Comparison of ENCODE assay signal across 19 mouse cellular contexts in the genomic region with DNA sequence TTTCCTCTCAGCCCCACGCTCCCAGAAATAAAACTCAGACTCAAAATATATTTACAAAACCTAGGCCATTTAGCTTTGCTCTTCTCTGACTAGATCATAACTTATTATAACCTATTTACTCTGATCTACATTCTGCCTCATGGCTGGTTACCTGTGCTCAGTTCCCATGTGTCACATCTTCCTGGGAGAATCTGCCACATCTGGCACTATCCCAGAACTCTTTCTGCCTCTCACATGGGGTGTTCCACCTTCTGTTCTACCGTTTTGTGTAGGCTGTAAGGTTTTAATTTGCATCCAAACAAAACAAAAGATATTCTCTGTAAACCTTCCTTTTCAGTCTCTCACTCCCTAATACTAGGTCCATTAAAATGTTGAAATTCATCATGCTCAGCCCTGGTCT.
DNase-seq lines count a peak whose midpoint lies in the region; ATAC-seq and TF ChIP-seq lines count a peak whose summit lies in the region.
"Had no signal": no experiment of that assay in that cellular context is flagged by ENCODE, and none has a peak within 500 bp of the region (broad histone marks: within the 10 kb centered on the region; RNA-seq: fewer than 3 reads in every experiment).

No protein-coding gene starts in this region.

- no peaks in the 10 kb centered on the region for H3K27me3 ChIP-seq in cerebellum, adult 2 months (ENCODE audit: control insufficient read depth, insufficient read depth, low read length)
- H3K27me3 ChIP-seq in hindbrain, embryonic 12.5 days, result no peaks in the 10 kb centered on the region
- no peaks in the 10 kb centered on the region for H3K27me3 ChIP-seq in midbrain, postnatal 0 days (ENCODE audit: insufficient read depth, low read length)
- H3K27me3 ChIP-seq: CH12.LX; embryonic facial prominence, embryonic 13.5 days; heart, embryonic 15.5 days; intestine, embryonic 15.5 days had no signal

- TF ChIP-seq CTCF in cerebellum, adult 2 months (IDR thresholded peaks at IDR 0.05; ENCODE audit: borderline replicate concordance, insufficient read depth, low read depth, low read length), result no peak
- no peak for TF ChIP-seq CTCF in midbrain, postnatal 0 days (IDR thresholded peaks at IDR 0.05)

- H3K36me3 ChIP-seq in hindbrain, embryonic 12.5 days, result no peaks in the 10 kb centered on the region
- no peaks in the 10 kb centered on the region for H3K36me3 ChIP-seq in midbrain, postnatal 0 days (ENCODE audit: insufficient read depth, low read length)
- H3K36me3 ChIP-seq: embryonic facial prominence, embryonic 13.5 days; forebrain, embryonic 12.5 days; heart, embryonic 15.5 days; intestine, embryonic 15.5 days had no signal

- 40% methylated on average over 2 of the region's 2 CpGs for WGBS in cerebellum, adult 2 months
- 63% methylated on average over 2 of the region's 2 CpGs for WGBS in hindbrain, embryonic 12.5 days
- 54% methylated on average over 2 of the region's 2 CpGs for WGBS in midbrain, postnatal 0 days

- peaks cover 2% of the 10 kb centered on the region; the same call in 1 of the 2 replicates for H3K4me1 ChIP-seq in cerebellum, adult 2 months (ENCODE audit: control insufficient read depth, insufficient read depth, low read length)
- H3K4me1 ChIP-seq in hindbrain, embryonic 12.5 days, result no peaks in the 10 kb centered on the region; the same call in 1 of the 2 replicates
- H3K4me1 ChIP-seq in midbrain, postnatal 0 days (ENCODE audit: insufficient read depth, low read length), result no peaks in the 10 kb centered on the region
- H3K4me1 ChIP-seq: heart, embryonic 15.5 days; intestine, embryonic 15.5 days had no signal

- no peak for TF ChIP-seq POLR2A in cerebellum, adult 2 months (IDR thresholded peaks at IDR 0.05; ENCODE audit: borderline replicate concordance, insufficient read depth, low read length)

- no peak for ATAC-seq in hindbrain, embryonic 12.5 days (ENCODE audit: low FRiP score)
- ATAC-seq in midbrain, postnatal 0 days (ENCODE audit: low FRiP score), result no peak
- ATAC-seq: forebrain, embryonic 16.5 days; intestine, embryonic 15.5 days had no signal

- DNase-seq in cerebellum, adult 11 months, result peak; percentile 43
- DNase-seq in cerebellum, adult 2 months, result peak; percentile 34 to 77
- DNase-seq in cerebellum, postnatal 10 days, result peak; percentile 47 to 48
- no peak for DNase-seq in Muller cell, postnatal 12 days (ENCODE audit: inconsistent ontology term)
- no peak for DNase-seq in midbrain, postnatal 0 days (ENCODE audit: low spot score)
- DNase-seq: adrenal gland, adult 8-10 months; gastrocnemius, postnatal 14 days; heart, adult 2 months; heart, postnatal 14 days; kidney, adult 2 months had no signal

- H3K4me2 ChIP-seq in hindbrain, embryonic 12.5 days (replicated peaks), result no peak overlapping the region
- no peak overlapping the region for H3K4me2 ChIP-seq in midbrain, postnatal 0 days (ENCODE audit: low read depth, low read length, poor library complexity, severe bottlenecking)
- H3K4me2 ChIP-seq: embryonic facial prominence, embryonic 13.5 days; forebrain, embryonic 12.5 days; heart, embryonic 11.5 days; heart, embryonic 15.5 days; hindbrain, embryonic 14.5 days; intestine, embryonic 15.5 days had no signal

- no peaks in the 10 kb centered on the region for H3K9me3 ChIP-seq in hindbrain, embryonic 12.5 days (replicated peaks)
- H3K9me3 ChIP-seq in midbrain, postnatal 0 days (ENCODE audit: low read length), result no peaks in the 10 kb centered on the region
- H3K9me3 ChIP-seq: embryonic facial prominence, embryonic 13.5 days; forebrain, embryonic 12.5 days; heart, embryonic 15.5 days; intestine, embryonic 15.5 days had no signal

- no peak overlapping the region for H3K27ac ChIP-seq in cerebellum, adult 2 months (ENCODE audit: insufficient read depth, low read length)
- H3K27ac ChIP-seq in hindbrain, embryonic 12.5 days, result no peak overlapping the region
- H3K27ac ChIP-seq in midbrain, postnatal 0 days (ENCODE audit: low read depth, low read length), result no peak overlapping the region
- H3K27ac ChIP-seq: embryonic facial prominence, embryonic 13.5 days; forebrain, embryonic 12.5 days; heart, adult 2 months; heart, embryonic 15.5 days; hindbrain, embryonic 14.5 days; intestine, embryonic 15.5 days had no signal

- H3K4me3 ChIP-seq in cerebellum, adult 2 months (replicated peaks; ENCODE audit: insufficient read depth, low read depth, low read length), result no peak overlapping the region
- H3K4me3 ChIP-seq in hindbrain, embryonic 12.5 days, result no peak overlapping the region
- no peak overlapping the region for H3K4me3 ChIP-seq in midbrain, postnatal 0 days (ENCODE audit: low read depth, low read length)
- H3K4me3 ChIP-seq: embryonic facial prominence, embryonic 13.5 days; forebrain, embryonic 12.5 days; heart, adult 2 months; heart, embryonic 15.5 days; intestine, embryonic 15.5 days had no signal

- no peak overlapping the region for H3K9ac ChIP-seq in hindbrain, embryonic 12.5 days
- no peak overlapping the region for H3K9ac ChIP-seq in midbrain, postnatal 0 days (replicated peaks; ENCODE audit: low read length, poor library complexity, severe bottlenecking)
- H3K9ac ChIP-seq: embryonic facial prominence, embryonic 13.5 days; forebrain, embryonic 12.5 days; heart, embryonic 15.5 days; hindbrain, embryonic 14.5 days; intestine, embryonic 15.5 days had no signal

Comparison
In these comparisons a context has a peak if more than half of its experiments do, and no peak if none do; other contexts are left out.
1. DNase-seq: peak in cerebellum, adult 11 months (single experiment), cerebellum, adult 2 months (2 of 2) and cerebellum, postnatal 10 days (2 of 2); none in Muller cell, postnatal 12 days (single experiment) and midbrain, postnatal 0 days (single experiment).